Mouse (Mus musculus) erythroblast, embryonic 14.5 days (primary cell): Measurements from ENCODE around the gene Mthfr.

ENCODE experiments used
- GATA1 ChIP-seq: IDR thresholded peaks from 2 replicates; pipeline ENCODE4 v1.6.1; 2012; ENCODE audit warnings: low read length, inconsistent platforms, mixed read lengths
- TAL1 ChIP-seq: IDR thresholded peaks from 3 replicates; pipeline ENCODE4 v1.6.1; 2012; ENCODE audit warnings: low read length, inconsistent platforms, mixed read lengths

DNA sequence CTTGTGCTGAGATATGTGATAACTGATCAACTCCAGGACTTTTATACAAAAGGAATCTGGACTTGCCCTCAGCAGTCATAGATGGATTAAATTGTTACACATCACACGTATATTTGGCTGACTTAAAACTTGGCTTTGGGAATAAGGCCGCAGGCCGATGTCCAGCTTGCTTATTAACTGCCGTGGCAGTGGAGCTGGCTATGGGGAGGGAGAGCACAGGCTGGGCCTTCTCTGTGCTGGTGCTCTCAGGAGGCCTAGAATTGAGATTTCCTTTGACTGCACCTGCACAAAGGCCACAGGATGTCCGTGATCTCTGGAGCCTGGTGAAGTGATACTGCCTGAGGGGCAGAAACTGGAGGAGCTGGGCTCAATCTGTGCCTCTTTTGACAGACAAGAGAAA is 8.4 kb upstream of the Mthfr start:
- TF ChIP-seq GATA1 (no peak), TAL1 (no peak)
